Mouse (Mus musculus): ENCODE data around the gene 4930447C04Rik. TPM values are rescaled to one million over a fixed set of nuclear protein-coding genes. Genes with fewer than 3 reads are reported as not detected.

Gene 4930447C04Rik
- polyA plus RNA-seq, 1 experiment from 2014 or later, result not detected

GRCm38 (mm10) chr12:72835518-72836015, 105.0 kb downstream of the 4930447C04Rik start:
- WGBS (ENCODE audit: missing documents), result 86% methylated on average over 8 of the region's 8 CpGs
- no peaks in the 10 kb centered on the region for H3K36me3 ChIP-seq (ENCODE audit: inconsistent target)
- H3K4me3 ChIP-seq (ENCODE audit: inconsistent target), result no peak overlapping the region
- no peak overlapping the region for H3K27ac ChIP-seq
- H3K79me2 ChIP-seq (ENCODE audit: inconsistent target), result no peaks in the 10 kb centered on the region

- no peaks in the 10 kb centered on the region for H3K36me3 ChIP-seq (ENCODE audit: inconsistent target)
- H3K4me3 ChIP-seq (ENCODE audit: inconsistent target), result no peak overlapping the region
- H3K27ac ChIP-seq, result no peak overlapping the region
- no peaks in the 10 kb centered on the region for H3K79me2 ChIP-seq (ENCODE audit: inconsistent target)
- WGBS (ENCODE audit: missing documents), result 83% methylated on average over 13 of the region's 14 CpGs
Observed at GRCm38 (mm10) chr12:72834773-72835517, 105.6 kb downstream of the 4930447C04Rik start.

GRCm38 (mm10) chr12:72831711-72832432, 108.7 kb downstream of the 4930447C04Rik start:
- H3K36me3 ChIP-seq (ENCODE audit: inconsistent target), result no peaks in the 10 kb centered on the region
- no peaks in the 10 kb centered on the region for H3K79me2 ChIP-seq (ENCODE audit: inconsistent target)
- 9% methylated on average over 42 of the region's 42 CpGs for WGBS (ENCODE audit: missing documents)
- no peak overlapping the region for H3K27ac ChIP-seq
- H3K4me3 ChIP-seq (ENCODE audit: inconsistent target), result no peak overlapping the region

Other genes starting within 250 kb of the 4930447C04Rik start
- 76.1 to 97.1 TPM (median 82.6 TPM) in 3 replicates for gene Ppm1a, start 183.3 kb downstream of the 4930447C04Rik start, polyA plus RNA-seq (2018)
- gene Six6, start 882 bp downstream of the 4930447C04Rik start, polyA plus RNA-seq (2018), result not detected in 3 replicates
- gene Six1, start 113.1 kb upstream of the 4930447C04Rik start, polyA plus RNA-seq (2018), result 0.09 TPM in 1 of 3 replicates, not detected in the others
- gene Six4, start 172.7 kb upstream of the 4930447C04Rik start, polyA plus RNA-seq (2018), result not detected in 3 replicates
- gene Mnat1, start 182.9 kb upstream of the 4930447C04Rik start, polyA plus RNA-seq (2018), result 9.9 to 13.5 TPM (median 12.3 TPM) in 3 replicates